Mouse (Mus musculus) hindbrain, embryonic 14.5 days (tissue): Measurements from ENCODE around the gene Nedd9. TPM values are rescaled to one million over a fixed set of nuclear protein-coding genes. Genes with fewer than 3 reads are reported as not detected.

ENCODE experiments used
- ATAC-seq: fragments of 200-750 bp; cut with Nextera tagmentation; 2 replicates; pipeline ENCODE4 v1.8.0; 2017; ENCODE audit warnings: moderate number of reproducible peaks, mild to moderate bottlenecking, moderate TSS enrichment, moderate library complexity; ENCODE audit not compliant: low FRiP score
- DNase-seq: peaks from one replicate; pipeline ENCODE4 v3.0.0-alpha.2; 2015; ENCODE audit warnings: low spot score
- H3K27ac ChIP-seq: fragments of 300-500 bp; sonication (generic); 2 replicates; pipeline ENCODE4 v1.5.1; 2014; ENCODE audit warnings: mild to moderate bottlenecking, moderate library complexity
- H3K27me3 ChIP-seq: fragments of 300-500 bp; sonication (generic); 2 replicates; pipeline ENCODE4 v1.6.1; 2014; ENCODE audit warnings: mild to moderate bottlenecking, low read length, mixed read lengths; ENCODE audit not compliant: control insufficient read depth, insufficient read depth
- H3K36me3 ChIP-seq: fragments of 300-500 bp; sonication (generic); replicated peaks from 2 replicates; pipeline ENCODE4 v1.6.1; 2014; ENCODE audit not compliant: control insufficient read depth, insufficient read depth
- H3K4me1 ChIP-seq: fragments of 300-500 bp; sonication (generic); replicated peaks from 2 replicates; pipeline ENCODE4 v1.6.1; 2014; ENCODE audit warnings: antibody characterized with exemption, low read length, mixed read lengths; ENCODE audit not compliant: control insufficient read depth, insufficient read depth
- H3K4me2 ChIP-seq: fragments of 300-500 bp; sonication (generic); replicated peaks from 2 replicates; pipeline ENCODE4 v1.6.1; 2014; ENCODE audit warnings: mild to moderate bottlenecking, moderate library complexity
- H3K4me3 ChIP-seq: fragments of 300-500 bp; sonication (generic); replicated peaks from 2 replicates; pipeline ENCODE4 v1.5.1; 2014; ENCODE audit warnings: mild to moderate bottlenecking, low read length
- H3K9ac ChIP-seq: fragments of 300-500 bp; sonication (generic); 2 replicates; pipeline ENCODE4 v1.6.1; 2014
- H3K9me3 ChIP-seq: fragments of 300-500 bp; sonication (generic); 2 replicates; pipeline ENCODE4 v1.6.1; 2016; ENCODE audit warnings: low read length; ENCODE audit not compliant: control insufficient read depth
- WGBS: fragments of 180-500 bp; shearing (Covaris S2); extraction: QIAGEN DNeasy Blood & Tissue Kit; methylation state at CpG from one replicate; pipeline ENCODE4 v1.1.7; 2014; 5-methylcytosine and 5-hydroxymethylcytosine counted together
- polyA plus RNA-seq: library from polyadenylated mRNA; unstranded; fragments of >200 nt; fragmentation: Nextera tagmentation; extraction: Ambion mirVana; gene quantifications from 2 replicates; pipeline ENCODE4 v1.2.1, GENCODE M21; 2014

Nedd9 gene
- polyA plus RNA-seq, 1 experiment from 2014 or later: 15.2 TPM

GRCm38 (mm10) chr13:41364273-41364672, 122.9 kb downstream of the Nedd9 start:
- Histone ChIP-seq H3K4me1 (peaks cover 14% of the 10 kb centered on the region; the same call in 1 of the 2 replicates), H3K27me3 (no peaks in the 10 kb centered on the region; the same call in 1 of the 2 replicates), H3K9me3 (no peaks in the 10 kb centered on the region), H3K9ac (no peak overlapping the region), H3K36me3 (no peaks in the 10 kb centered on the region), H3K27ac (no peak overlapping the region), H3K4me2 (no peak overlapping the region), H3K4me3 (no peak overlapping the region)
- ATAC-seq (no peak), DNase-seq (no peak)
- 85% methylated on average over 9 of the region's 9 CpGs for WGBS

GRCm38 (mm10) chr13:41362909-41363308, 124.3 kb downstream of the Nedd9 start:
- no peak overlapping the region for H3K4me3 ChIP-seq
- ATAC-seq (no peak), DNase-seq (no peak)
- WGBS: 50% methylated on average over 6 of the region's 6 CpGs
- no peaks in the 10 kb centered on the region for H3K36me3 ChIP-seq
- H3K9ac ChIP-seq: no peak overlapping the region
- no peak overlapping the region for H3K4me2 ChIP-seq
- H3K4me1 ChIP-seq: peaks cover 14% of the 10 kb centered on the region; the same call in 1 of the 2 replicates
- H3K27me3 ChIP-seq: no peaks in the 10 kb centered on the region; the same call in 1 of the 2 replicates
- no peak overlapping the region for H3K27ac ChIP-seq
- no peaks in the 10 kb centered on the region for H3K9me3 ChIP-seq

GRCm38 (mm10) chr13:41360272-41360815, 126.8 kb downstream of the Nedd9 start:
- 15% methylated on average over 8 of the region's 8 CpGs for WGBS
- ATAC-seq (no peak), DNase-seq (no peak)
- Histone ChIP-seq H3K27ac (no peak overlapping the region), H3K9ac (no peak overlapping the region), H3K36me3 (no peaks in the 10 kb centered on the region), H3K9me3 (no peaks in the 10 kb centered on the region), H3K4me1 (peaks cover 24% of the 10 kb centered on the region), H3K27me3 (no peaks in the 10 kb centered on the region; the same call in 1 of the 2 replicates), H3K4me3 (no peak overlapping the region), H3K4me2 (peak overlapping the region; percentile 81; the same call in 1 of the 2 replicates)

- peaks cover 24% of the 10 kb centered on the region for H3K4me1 ChIP-seq
- H3K27me3 ChIP-seq: no peaks in the 10 kb centered on the region; the same call in 1 of the 2 replicates
- no peaks in the 10 kb centered on the region for H3K9me3 ChIP-seq
- peak overlapping the region; percentile 21; the same call in 1 of the 2 replicates for H3K9ac ChIP-seq
- H3K4me3 ChIP-seq: peak overlapping the region; percentile 64
- WGBS: under 1% methylated on average over 16 of the region's 16 CpGs
- DNase-seq: peak; percentile 34
- H3K27ac ChIP-seq: peak overlapping the region; percentile 63
- no peaks in the 10 kb centered on the region for H3K36me3 ChIP-seq
- H3K4me2 ChIP-seq: peak overlapping the region; percentile 81
- ATAC-seq: peak; percentile 3; the same call in 1 of the 2 replicates
Observed at GRCm38 (mm10) chr13:41359330-41360215, 127.6 kb downstream of the Nedd9 start.

GRCm38 (mm10) chr13:41358480-41359180, 128.5 kb downstream of the Nedd9 start:
- peak; percentile 94 for DNase-seq
- Histone ChIP-seq H3K27ac (peak overlapping the region; percentile 92), H3K4me1 (peaks cover 24% of the 10 kb centered on the region), H3K9me3 (no peaks in the 10 kb centered on the region), H3K9ac (peak overlapping the region; percentile 73), H3K36me3 (no peaks in the 10 kb centered on the region), H3K4me2 (peak overlapping the region; percentile 81), H3K4me3 (peak overlapping the region; percentile 64), H3K27me3 (no peaks in the 10 kb centered on the region)
- under 1% methylated on average over 42 of the region's 42 CpGs for WGBS
- ATAC-seq: peak; percentile 98

GRCm38 (mm10) chr13:41358009-41358408, 129.2 kb downstream of the Nedd9 start:
- Histone ChIP-seq H3K4me1 (peaks cover 24% of the 10 kb centered on the region), H3K4me2 (peak overlapping the region; percentile 81), H3K36me3 (no peaks in the 10 kb centered on the region), H3K9me3 (no peaks in the 10 kb centered on the region), H3K4me3 (peak overlapping the region; percentile 64), H3K27me3 (no peaks in the 10 kb centered on the region), H3K27ac (peak overlapping the region; percentile 92), H3K9ac (peak overlapping the region; percentile 73)
- DNase-seq (no peak), ATAC-seq (no peak)
- WGBS: 10% methylated on average over 10 of the region's 10 CpGs

- H3K9ac ChIP-seq: peak overlapping the region; percentile 73
- H3K27me3 ChIP-seq: no peaks in the 10 kb centered on the region
- DNase-seq (no peak), ATAC-seq (no peak)
- no peak overlapping the region for H3K27ac ChIP-seq
- no peaks in the 10 kb centered on the region for H3K36me3 ChIP-seq
- H3K4me1 ChIP-seq: peaks cover 26% of the 10 kb centered on the region
- H3K4me2 ChIP-seq: peak overlapping the region; percentile 81
- 27% methylated on average over 3 of the region's 3 CpGs for WGBS
- H3K9me3 ChIP-seq: no peaks in the 10 kb centered on the region
- H3K4me3 ChIP-seq: peak overlapping the region; percentile 64
Observed at GRCm38 (mm10) chr13:41357586-41357985, 129.6 kb downstream of the Nedd9 start.

GRCm38 (mm10) chr13:41357161-41357560, 130.0 kb downstream of the Nedd9 start:
- Histone ChIP-seq H3K4me3 (peak overlapping the region; percentile 64), H3K36me3 (no peaks in the 10 kb centered on the region), H3K4me2 (peak overlapping the region; percentile 81), H3K4me1 (peaks cover 31% of the 10 kb centered on the region), H3K9me3 (no peaks in the 10 kb centered on the region), H3K27ac (no peak overlapping the region), H3K9ac (peak overlapping the region; percentile 73; the same call in 1 of the 2 replicates), H3K27me3 (no peaks in the 10 kb centered on the region)
- DNase-seq (no peak), ATAC-seq (no peak)
- 65% methylated on average over 4 of the region's 4 CpGs for WGBS

- no peak overlapping the region for H3K4me3 ChIP-seq
- H3K4me1 ChIP-seq: peaks cover 33% of the 10 kb centered on the region
- H3K27ac ChIP-seq: no peak overlapping the region
- H3K27me3 ChIP-seq: no peaks in the 10 kb centered on the region
- ATAC-seq (no peak), DNase-seq (no peak)
- H3K9me3 ChIP-seq: no peaks in the 10 kb centered on the region
- H3K4me2 ChIP-seq: peak overlapping the region; percentile 81
- no peak overlapping the region for H3K9ac ChIP-seq
- whole genome bisulfite sequencing: 63% methylated on average over 2 of the region's 2 CpGs
- no peaks in the 10 kb centered on the region for H3K36me3 ChIP-seq
Observed at GRCm38 (mm10) chr13:41355552-41355951, 131.6 kb downstream of the Nedd9 start.
